Mouse (Mus musculus): ENCODE measurements around the gene Gm3696. TPM values are rescaled to one million over a fixed set of nuclear protein-coding genes. Genes with fewer than 3 reads are reported as not detected.

Gene Gm3696
- 1.7 TPM for polyA plus RNA-seq (2014; fragmentation: Illumina TruSeq; extraction: RNeasy Lipid Tissue Mini Kit (QIAGEN cat#74804); ENCODE audit: low read depth, low replicate concordance)

DNA sequence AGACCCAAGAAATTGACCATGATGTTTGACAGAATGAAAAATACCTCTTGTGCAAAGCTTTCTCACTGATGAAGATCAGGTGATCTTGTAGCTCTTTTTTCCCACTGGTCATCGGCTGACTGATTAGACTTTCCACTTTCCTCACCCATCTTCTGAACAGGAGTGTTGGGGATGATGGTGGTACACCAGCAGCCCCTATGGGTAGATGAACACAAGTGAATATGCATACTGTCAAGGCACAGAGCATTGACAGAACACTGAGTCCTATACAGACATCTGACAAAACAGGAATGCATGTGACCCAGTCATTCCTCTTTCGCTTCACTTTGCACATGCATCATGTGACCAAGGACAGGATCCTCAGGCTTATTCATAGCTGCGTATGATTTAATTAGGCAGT lies at the start of gene Gm3696:
Gm3696 (minus strand) TSS at position 101 of the 400 bp plus-strand sequence.

DNA sequence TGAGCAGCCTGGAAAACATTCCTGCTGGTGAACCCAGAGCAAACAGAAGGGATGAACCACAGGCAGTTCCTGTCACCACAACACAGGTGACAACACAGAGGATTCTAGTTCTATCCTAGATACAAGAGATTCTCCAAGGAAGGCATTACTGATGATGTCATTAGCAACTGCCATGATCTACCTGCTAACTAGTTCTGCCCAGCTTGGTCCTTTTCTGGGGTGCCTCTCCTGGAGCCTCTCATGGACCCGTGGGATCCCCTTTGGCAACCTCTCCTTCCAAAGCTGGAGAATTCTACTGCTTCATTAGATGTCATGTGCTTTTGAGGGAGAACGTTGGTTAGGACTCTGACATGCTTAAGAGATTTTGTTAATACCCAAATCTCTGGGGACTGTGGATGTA lies 24.9 kb upstream of the Gm3696 start, which contains the start of gene Gm6676:
Gm6676 (minus strand) TSS at position 101 of the 400 bp plus-strand sequence.

DNA sequence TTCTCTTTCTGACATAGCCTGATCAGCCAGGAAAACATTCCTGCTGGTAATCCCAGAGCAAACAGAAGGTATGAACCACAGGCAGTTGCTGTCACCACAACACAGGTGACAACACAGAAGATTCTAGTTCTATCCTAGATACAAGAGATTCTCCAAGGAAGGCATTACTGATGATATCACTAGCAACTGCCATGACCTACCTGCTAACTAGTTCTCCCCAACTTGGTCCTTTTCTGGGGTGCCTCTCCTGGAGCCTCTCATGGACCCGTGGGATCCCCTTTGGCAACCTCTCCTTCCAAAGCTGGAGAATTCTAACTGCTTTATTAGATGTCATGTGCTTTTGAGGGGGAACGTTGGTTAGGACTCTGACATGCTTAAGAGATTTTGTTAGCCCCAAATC lies 55.6 kb downstream of the Gm3696 start, which contains the start of gene Gm3685:
Gm3685 (minus strand) TSS at position 101 of the 400 bp plus-strand sequence.

Other genes starting within 250 kb of the Gm3696 start
- gene Gm3667, start 210.7 kb downstream of the Gm3696 start, polyA plus RNA-seq (2014; fragmentation: Illumina TruSeq; extraction: RNeasy Lipid Tissue Mini Kit (QIAGEN cat#74804); ENCODE audit: low read depth, low replicate concordance): 1.1 TPM
- not detected for gene Gm6356, start 126.8 kb downstream of the Gm3696 start, polyA plus RNA-seq (2014; fragmentation: Illumina TruSeq; extraction: RNeasy Lipid Tissue Mini Kit (QIAGEN cat#74804); ENCODE audit: low read depth, low replicate concordance)
- not detected for gene Gm10406, start 73.2 kb downstream of the Gm3696 start, polyA plus RNA-seq (2014; fragmentation: Illumina TruSeq; extraction: RNeasy Lipid Tissue Mini Kit (QIAGEN cat#74804); ENCODE audit: low read depth, low replicate concordance)
- not detected for gene Gm3685, start 55.7 kb downstream of the Gm3696 start, polyA plus RNA-seq (2014; fragmentation: Illumina TruSeq; extraction: RNeasy Lipid Tissue Mini Kit (QIAGEN cat#74804); ENCODE audit: low read depth, low replicate concordance)
- gene Gm6676, start 24.8 kb upstream of the Gm3696 start, polyA plus RNA-seq (2014; fragmentation: Illumina TruSeq; extraction: RNeasy Lipid Tissue Mini Kit (QIAGEN cat#74804); ENCODE audit: low read depth, low replicate concordance): not detected
- gene Gm3512, start 73.9 kb upstream of the Gm3696 start, polyA plus RNA-seq (2014; fragmentation: Illumina TruSeq; extraction: RNeasy Lipid Tissue Mini Kit (QIAGEN cat#74804); ENCODE audit: low read depth, low replicate concordance): 1.8 TPM
- not detected for gene Gm16434, start 93.9 kb upstream of the Gm3696 start, polyA plus RNA-seq (2014; fragmentation: Illumina TruSeq; extraction: RNeasy Lipid Tissue Mini Kit (QIAGEN cat#74804); ENCODE audit: low read depth, low replicate concordance)
- gene Gm3727, start 164.1 kb upstream of the Gm3696 start, polyA plus RNA-seq (2014; fragmentation: Illumina TruSeq; extraction: RNeasy Lipid Tissue Mini Kit (QIAGEN cat#74804); ENCODE audit: low read depth, low replicate concordance): not detected
- 0.62 TPM for gene Gm3739, start 214.4 kb upstream of the Gm3696 start, polyA plus RNA-seq (2014; fragmentation: Illumina TruSeq; extraction: RNeasy Lipid Tissue Mini Kit (QIAGEN cat#74804); ENCODE audit: low read depth, low replicate concordance)
- not detected for gene Gm5797, start 231.8 kb upstream of the Gm3696 start, polyA plus RNA-seq (2014; fragmentation: Illumina TruSeq; extraction: RNeasy Lipid Tissue Mini Kit (QIAGEN cat#74804); ENCODE audit: low read depth, low replicate concordance)

All from adipose tissue, adult 10 weeks (tissue).